Mouse (Mus musculus): ENCODE measurements around the gene Sephs2. TPM values are rescaled to one million over a fixed set of nuclear protein-coding genes. Genes with fewer than 3 reads are reported as not detected.
A peak's percentile ranks its signal among the peaks of the same experiment; 100 is the strongest.

Sephs2 gene
- polyA plus RNA-seq, 1 experiment from 2014 or later, result 78.0 TPM

DNA sequence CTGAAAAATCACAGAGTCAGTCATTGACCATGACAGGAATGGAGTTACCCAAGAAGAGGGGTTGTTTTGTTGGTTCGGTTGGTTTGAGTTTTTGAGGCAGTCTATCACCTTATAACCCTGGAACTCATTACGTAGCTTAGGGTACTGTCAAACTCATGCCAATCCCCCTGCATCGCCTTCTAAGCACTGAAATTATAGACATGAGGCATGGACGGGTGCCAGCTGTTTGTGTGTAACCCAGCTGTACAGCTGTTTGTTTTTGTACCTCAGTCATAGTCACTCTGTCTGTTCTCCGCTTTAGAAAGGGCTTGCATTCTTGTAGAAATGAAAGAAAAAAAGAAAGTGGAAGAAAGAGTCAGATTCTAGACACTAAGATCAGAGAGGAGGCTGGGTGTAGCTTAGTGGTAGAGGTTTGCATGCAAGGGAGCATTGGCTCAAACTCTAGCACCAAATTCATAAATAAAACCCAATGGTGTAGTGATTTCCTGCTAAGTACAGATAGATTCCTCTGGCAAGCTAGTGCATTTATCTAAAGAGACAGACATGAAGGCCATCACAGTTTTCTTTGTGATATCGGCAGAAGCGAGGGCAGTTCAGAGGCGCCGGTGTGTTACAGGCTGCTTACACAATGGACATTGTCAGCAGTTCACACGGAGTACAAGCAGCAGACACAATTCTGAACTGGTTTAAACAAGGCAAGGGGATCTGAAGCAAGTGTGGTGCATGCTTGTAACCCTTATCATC is 11.5 kb downstream of the Sephs2 start:
- ATAC-seq (ENCODE audit: insufficient read depth, low FRiP score, low TSS enrichment) (no peak), DNase-seq (ENCODE audit: low spot score) (no peak)
- no peak overlapping the region for H3K9ac ChIP-seq (ENCODE audit: low read length)
- no peak overlapping the region for H3K4me3 ChIP-seq (ENCODE audit: low read depth, low read length)
- H3K36me3 ChIP-seq (ENCODE audit: control insufficient read depth, insufficient read depth, low read length), result no peaks in the 10 kb centered on the region
- 0 out of 2 replicates have a peak, but pooled peaks cover 2% of the 10 kb centered on the region for H3K4me1 ChIP-seq (ENCODE audit: control insufficient read depth, insufficient read depth, low read length)
- 82% methylated on average over 10 of the region's 10 CpGs for WGBS
- H3K27me3 ChIP-seq (ENCODE audit: control insufficient read depth, insufficient read depth, low read length), result no peaks in the 10 kb centered on the region
- no peak overlapping the region for H3K27ac ChIP-seq (ENCODE audit: low read depth, low read length)
- no peaks in the 10 kb centered on the region for H3K9me3 ChIP-seq (ENCODE audit: control insufficient read depth, low read length)
- H3K4me2 ChIP-seq (ENCODE audit: low read depth), result no peak overlapping the region

DNA sequence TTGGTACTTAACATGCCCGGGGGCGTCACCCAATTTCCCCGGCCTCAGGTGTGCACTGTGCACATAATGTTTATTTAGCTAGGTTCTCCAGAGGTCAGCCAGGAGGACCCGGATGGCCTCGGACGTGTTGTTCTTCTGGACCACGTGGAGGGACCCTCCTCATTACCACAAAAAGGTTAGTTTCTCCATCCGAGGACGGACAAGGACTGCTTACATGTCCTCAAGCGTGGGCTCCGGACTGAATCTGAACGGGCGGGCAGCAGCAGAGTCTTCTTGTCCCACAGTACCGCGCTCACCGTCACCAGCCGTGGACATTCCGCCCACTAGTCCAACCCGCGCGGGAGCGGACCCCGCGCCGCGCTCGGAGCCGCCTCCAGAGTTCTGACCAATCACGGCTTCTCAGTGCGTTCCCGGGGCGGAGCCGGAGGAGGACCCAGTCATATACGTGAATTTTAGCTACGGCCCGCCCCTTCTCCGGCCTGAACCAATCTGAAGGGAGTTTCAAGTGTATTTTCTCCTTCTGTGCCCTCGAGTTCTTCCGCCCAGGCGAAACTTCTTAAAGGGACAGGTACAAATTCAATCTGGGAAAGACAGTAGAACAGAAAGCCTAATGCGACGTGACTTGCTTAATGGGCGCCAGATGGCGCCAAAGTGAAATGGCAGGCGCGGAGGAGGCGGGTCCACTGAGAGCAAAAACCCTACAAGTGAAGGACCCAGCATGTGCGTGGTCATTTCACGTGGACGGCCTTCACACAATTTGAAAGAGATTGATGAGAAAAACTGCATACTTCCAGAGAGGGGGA is 13.3 kb downstream of the Sephs2 start, which contains the start of gene Dctpp1:
Gene Dctpp1 (minus strand): TSS at position 401 of the 803 bp plus-strand sequence.
- DNase-seq (ENCODE audit: low spot score), result peak; percentile 98
- Histone ChIP-seq H3K4me3 (ENCODE audit: low read depth, low read length) (peak within 1 kb of the TSS; percentile 71), H3K9me3 (ENCODE audit: control insufficient read depth, low read length) (no peaks in the 10 kb centered on the region), H3K4me2 (ENCODE audit: low read depth) (peak within 1 kb of the TSS; percentile 95), H3K27me3 (ENCODE audit: control insufficient read depth, insufficient read depth, low read length) (no peaks in the 10 kb centered on the region), H3K9ac (ENCODE audit: low read length) (peak within 1 kb of the TSS; percentile 71), H3K27ac (ENCODE audit: low read depth, low read length) (no peak within 1 kb of the TSS), H3K4me1 (ENCODE audit: control insufficient read depth, insufficient read depth, low read length) (0 out of 2 replicates have a peak, but pooled peaks cover 2% of the 10 kb centered on the region), H3K36me3 (ENCODE audit: control insufficient read depth, insufficient read depth, low read length) (no peaks in the 10 kb centered on the region)
- WGBS, result under 1% methylated on average over 50 of the region's 50 CpGs
- peak; percentile 98 for ATAC-seq (ENCODE audit: insufficient read depth, low FRiP score, low TSS enrichment)

DNA sequence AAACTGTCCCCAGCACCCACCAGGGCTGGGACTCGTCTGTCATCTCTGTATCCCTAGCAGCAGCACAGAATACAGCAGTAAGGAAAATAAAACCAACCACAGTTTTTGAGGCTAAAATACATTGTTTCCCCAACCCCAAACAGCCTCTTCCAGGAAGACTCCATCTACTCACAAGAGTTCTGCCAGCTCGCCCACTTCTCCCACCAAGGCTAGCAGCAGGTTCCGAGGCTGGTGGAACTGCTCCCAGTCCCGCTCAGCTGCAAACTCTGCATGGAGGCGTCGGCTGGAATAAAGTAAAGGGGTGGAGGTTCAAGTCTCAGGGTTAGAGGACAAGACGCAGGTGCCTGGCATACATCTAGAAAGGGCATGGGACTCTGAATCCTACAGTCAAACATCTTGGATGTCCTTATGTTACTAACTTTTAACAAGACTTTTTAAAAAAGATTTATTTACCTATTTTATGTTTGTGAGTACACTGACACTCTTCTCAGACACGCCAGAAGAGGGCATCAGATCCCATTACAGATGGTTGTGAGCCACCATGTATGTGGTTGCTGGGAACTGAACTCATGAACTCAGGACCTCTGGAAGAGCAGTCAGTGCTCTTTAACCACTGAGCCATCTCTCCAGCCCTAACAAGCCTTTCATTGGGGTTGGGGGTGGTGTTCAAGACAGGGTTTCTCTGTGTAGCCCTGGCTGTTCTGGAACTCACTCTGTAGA is 14.5 kb downstream of the Sephs2 start:
- 78% methylated on average over 8 of the region's 8 CpGs for WGBS
- Histone ChIP-seq H3K4me2 (ENCODE audit: low read depth) (peak overlapping the region; percentile 95), H3K27me3 (ENCODE audit: control insufficient read depth, insufficient read depth, low read length) (no peaks in the 10 kb centered on the region), H3K36me3 (ENCODE audit: control insufficient read depth, insufficient read depth, low read length) (no peaks in the 10 kb centered on the region), H3K9me3 (ENCODE audit: control insufficient read depth, low read length) (no peaks in the 10 kb centered on the region), H3K4me3 (ENCODE audit: low read depth, low read length) (peak overlapping the region; percentile 71), H3K27ac (ENCODE audit: low read depth, low read length) (no peak overlapping the region), H3K4me1 (ENCODE audit: control insufficient read depth, insufficient read depth, low read length) (peaks cover 10% of the 10 kb centered on the region; the same call in 1 of the 2 replicates), H3K9ac (ENCODE audit: low read length) (no peak overlapping the region)
- DNase-seq (ENCODE audit: low spot score) (no peak), ATAC-seq (ENCODE audit: insufficient read depth, low FRiP score, low TSS enrichment) (no peak)

DNA sequence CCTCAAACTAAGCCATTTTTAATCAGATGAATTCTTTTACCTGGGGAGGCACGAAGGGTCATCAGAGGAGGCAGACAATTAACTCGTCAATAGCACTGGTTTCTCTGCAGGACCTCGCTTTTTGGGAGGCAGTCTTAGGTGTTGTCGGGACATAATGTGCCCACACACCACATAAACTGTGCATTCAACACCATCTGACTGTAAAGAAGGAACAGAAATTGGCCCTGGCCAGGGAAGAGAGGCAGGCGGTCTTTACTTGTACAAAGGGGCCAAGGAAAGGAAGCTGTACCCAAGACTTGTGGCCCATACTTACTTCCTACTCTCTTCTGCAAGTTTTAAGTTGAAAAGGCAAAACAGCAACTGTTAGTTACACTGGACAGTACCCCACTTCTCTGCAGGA is 17.3 kb downstream of the Sephs2 start:
- peaks cover 11% of the 10 kb centered on the region; the same call in 1 of the 2 replicates for H3K4me1 ChIP-seq (ENCODE audit: control insufficient read depth, insufficient read depth, low read length)
- 87% methylated on average over 5 of the region's 5 CpGs for WGBS
- H3K9me3 ChIP-seq (ENCODE audit: control insufficient read depth, low read length), result no peaks in the 10 kb centered on the region
- no peak overlapping the region for H3K4me3 ChIP-seq (ENCODE audit: low read depth, low read length)
- DNase-seq (ENCODE audit: low spot score), result no peak
- no peak for ATAC-seq (ENCODE audit: insufficient read depth, low FRiP score, low TSS enrichment)
- H3K27me3 ChIP-seq (ENCODE audit: control insufficient read depth, insufficient read depth, low read length), result no peaks in the 10 kb centered on the region
- H3K9ac ChIP-seq (ENCODE audit: low read length), result no peak overlapping the region
- no peak overlapping the region for H3K4me2 ChIP-seq (ENCODE audit: low read depth)
- no peak overlapping the region for H3K27ac ChIP-seq (ENCODE audit: low read depth, low read length)
- H3K36me3 ChIP-seq (ENCODE audit: control insufficient read depth, insufficient read depth, low read length), result no peaks in the 10 kb centered on the region

DNA sequence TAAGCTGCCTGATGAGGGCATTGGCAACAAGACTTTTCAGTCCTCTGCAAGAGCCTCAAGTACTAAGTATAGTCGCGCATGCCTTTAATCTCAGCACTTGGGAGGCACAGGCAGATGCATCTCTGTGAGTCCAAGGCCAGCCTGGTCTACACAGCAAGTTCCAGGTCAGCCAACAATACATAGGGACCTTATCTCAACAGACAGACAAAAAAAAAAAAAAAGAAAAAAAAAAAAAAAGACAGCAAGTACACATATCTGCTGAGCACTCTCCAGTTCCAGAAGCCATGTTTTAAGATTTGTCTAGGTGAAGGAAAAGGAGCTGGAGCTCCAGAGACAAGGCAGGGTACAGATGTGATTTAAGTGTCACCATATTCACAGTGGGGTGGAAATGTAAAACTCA is 17.9 kb downstream of the Sephs2 start:
- H3K36me3 ChIP-seq (ENCODE audit: control insufficient read depth, insufficient read depth, low read length), result no peaks in the 10 kb centered on the region
- H3K27ac ChIP-seq (ENCODE audit: low read depth, low read length), result no peak overlapping the region
- H3K9ac ChIP-seq (ENCODE audit: low read length), result no peak overlapping the region
- no peak overlapping the region for H3K4me3 ChIP-seq (ENCODE audit: low read depth, low read length)
- WGBS, result 82% methylated on average over 2 of the region's 2 CpGs
- no peaks in the 10 kb centered on the region for H3K9me3 ChIP-seq (ENCODE audit: control insufficient read depth, low read length)
- ATAC-seq (ENCODE audit: insufficient read depth, low FRiP score, low TSS enrichment) (no peak), DNase-seq (ENCODE audit: low spot score) (no peak)
- peaks cover 11% of the 10 kb centered on the region; the same call in 1 of the 2 replicates for H3K4me1 ChIP-seq (ENCODE audit: control insufficient read depth, insufficient read depth, low read length)
- H3K27me3 ChIP-seq (ENCODE audit: control insufficient read depth, insufficient read depth, low read length), result no peaks in the 10 kb centered on the region
- H3K4me2 ChIP-seq (ENCODE audit: low read depth), result no peak overlapping the region

DNA sequence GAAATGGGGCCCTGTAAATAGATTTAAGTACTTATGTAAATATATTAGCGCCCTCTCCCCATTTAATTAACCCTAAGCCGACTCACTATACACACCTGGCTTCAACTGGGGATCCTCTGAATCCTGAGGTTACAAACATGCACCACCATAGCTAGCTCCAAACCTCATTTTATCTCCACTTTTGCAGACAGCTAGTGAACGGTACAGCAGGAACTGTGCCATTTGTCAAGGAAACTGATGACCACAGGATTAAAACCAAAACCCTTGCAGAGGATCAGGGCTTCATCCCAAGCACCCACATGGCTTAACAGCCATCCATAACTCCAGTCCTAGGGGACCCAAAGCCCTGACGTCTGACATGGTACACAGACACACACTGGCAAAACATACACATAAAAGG is 18.8 kb downstream of the Sephs2 start:
- peak overlapping the region; percentile 55 for H3K4me3 ChIP-seq (ENCODE audit: low read depth, low read length)
- DNase-seq (ENCODE audit: low spot score) (no peak), ATAC-seq (ENCODE audit: insufficient read depth, low FRiP score, low TSS enrichment) (no peak)
- H3K4me2 ChIP-seq (ENCODE audit: low read depth), result peak overlapping the region; percentile 92
- H3K9ac ChIP-seq (ENCODE audit: low read length), result peak overlapping the region; percentile 72
- H3K4me1 ChIP-seq (ENCODE audit: control insufficient read depth, insufficient read depth, low read length), result peaks cover 11% of the 10 kb centered on the region; the same call in 1 of the 2 replicates
- no peaks in the 10 kb centered on the region for H3K9me3 ChIP-seq (ENCODE audit: control insufficient read depth, low read length)
- H3K36me3 ChIP-seq (ENCODE audit: control insufficient read depth, insufficient read depth, low read length), result no peaks in the 10 kb centered on the region; the same call in 1 of the 2 replicates
- WGBS, result 21% methylated on average over 4 of the region's 4 CpGs
- H3K27me3 ChIP-seq (ENCODE audit: control insufficient read depth, insufficient read depth, low read length), result no peaks in the 10 kb centered on the region
- no peak overlapping the region for H3K27ac ChIP-seq (ENCODE audit: low read depth, low read length)

DNA sequence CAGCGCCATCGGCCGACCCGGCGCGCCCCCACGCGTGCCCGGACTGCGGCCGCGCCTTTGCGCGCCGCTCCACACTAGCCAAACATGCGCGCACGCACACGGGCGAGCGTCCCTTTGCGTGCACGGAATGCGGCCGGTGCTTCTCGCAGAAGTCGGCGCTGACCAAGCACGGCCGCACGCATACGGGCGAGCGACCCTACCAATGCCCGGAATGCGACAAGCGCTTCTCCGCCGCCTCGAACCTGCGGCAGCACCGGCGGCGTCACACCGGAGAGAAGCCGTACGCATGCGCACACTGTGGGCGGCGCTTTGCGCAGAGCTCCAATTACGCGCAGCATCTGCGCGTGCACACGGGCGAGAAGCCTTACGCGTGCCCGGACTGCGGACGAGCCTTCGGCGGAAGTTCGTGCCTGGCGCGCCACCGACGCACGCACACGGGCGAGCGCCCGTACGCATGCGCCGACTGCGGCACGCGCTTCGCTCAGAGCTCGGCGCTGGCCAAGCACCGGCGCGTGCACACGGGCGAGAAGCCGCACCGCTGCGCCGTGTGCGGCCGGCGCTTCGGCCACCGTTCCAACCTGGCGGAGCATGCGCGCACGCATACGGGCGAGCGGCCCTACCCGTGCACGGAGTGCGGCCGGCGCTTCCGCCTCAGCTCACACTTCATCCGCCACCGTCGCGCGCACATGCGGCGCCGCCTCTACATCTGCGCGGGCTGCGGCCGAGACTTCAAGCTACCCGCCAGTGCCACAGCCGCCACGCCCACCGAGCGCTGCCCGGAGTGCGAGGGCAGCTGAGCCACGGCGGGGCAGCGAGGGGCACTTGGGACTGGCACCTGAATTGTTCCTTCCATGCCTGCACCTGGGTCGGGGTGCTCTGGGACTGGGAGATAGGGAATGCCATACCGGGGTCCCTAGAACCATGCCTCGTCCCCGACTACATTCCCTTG is 19.8 kb downstream of the Sephs2 start:
- DNase-seq (ENCODE audit: low spot score) (peak; percentile 99), ATAC-seq (ENCODE audit: insufficient read depth, low FRiP score, low TSS enrichment) (peak; percentile 91)
- Histone ChIP-seq H3K4me3 (ENCODE audit: low read depth, low read length) (peak overlapping the region; percentile 55), H3K4me2 (ENCODE audit: low read depth) (peak overlapping the region; percentile 92), H3K4me1 (ENCODE audit: control insufficient read depth, insufficient read depth, low read length) (peaks cover 10% of the 10 kb centered on the region; the same call in 1 of the 2 replicates), H3K36me3 (ENCODE audit: control insufficient read depth, insufficient read depth, low read length) (no peaks in the 10 kb centered on the region; the same call in 1 of the 2 replicates), H3K27ac (ENCODE audit: low read depth, low read length) (peak overlapping the region; percentile 78), H3K9me3 (ENCODE audit: control insufficient read depth, low read length) (no peaks in the 10 kb centered on the region), H3K9ac (ENCODE audit: low read length) (peak overlapping the region; percentile 72), H3K27me3 (ENCODE audit: control insufficient read depth, insufficient read depth, low read length) (no peaks in the 10 kb centered on the region)
- 1% methylated on average over 118 of the region's 136 CpGs for WGBS
